Mouse (Mus musculus) lung, adult 2 months (tissue): ENCODE measurements around the gene Gpd2.

Experiments used
- CTCF ChIP-seq: fragments of 200-500 bp; IDR thresholded peaks from 2 replicates; pipeline ENCODE4 v1.5.1; 2011; ENCODE audit warnings: mild to moderate bottlenecking, low read length, control low read depth; ENCODE audit not compliant: insufficient read depth
- POLR2A ChIP-seq: fragments of 200-500 bp; IDR thresholded peaks from 2 replicates; pipeline ENCODE4 v1.6.1; 2011; ENCODE audit warnings: low read depth, mild to moderate bottlenecking, control low read depth, low read length, borderline replicate concordance; ENCODE audit errors: extremely low read depth

GRCm38 (mm10) chr2:57384625-57385024 lies 147.2 kb downstream of the Gpd2 start:
- no peak for TF ChIP-seq POLR2A
- no peak for TF ChIP-seq CTCF
